Mouse (Mus musculus) spleen, adult 2 months (tissue): ENCODE measurements around the gene Serinc1.

ENCODE experiments used
- CTCF ChIP-seq: fragments of 200-500 bp; IDR thresholded peaks from 2 replicates; pipeline ENCODE4 v1.5.1; 2011; ENCODE audit warnings: mild to moderate bottlenecking, inconsistent platforms; ENCODE audit not compliant: insufficient read depth, insufficient read length, insufficient replicate concordance; ENCODE audit errors: extremely low read depth
- POLR2A ChIP-seq: fragments of 200-500 bp; IDR thresholded peaks from 2 replicates; pipeline ENCODE4 v1.6.1; 2011; ENCODE audit warnings: low read depth, low read length, inconsistent platforms

DNA sequence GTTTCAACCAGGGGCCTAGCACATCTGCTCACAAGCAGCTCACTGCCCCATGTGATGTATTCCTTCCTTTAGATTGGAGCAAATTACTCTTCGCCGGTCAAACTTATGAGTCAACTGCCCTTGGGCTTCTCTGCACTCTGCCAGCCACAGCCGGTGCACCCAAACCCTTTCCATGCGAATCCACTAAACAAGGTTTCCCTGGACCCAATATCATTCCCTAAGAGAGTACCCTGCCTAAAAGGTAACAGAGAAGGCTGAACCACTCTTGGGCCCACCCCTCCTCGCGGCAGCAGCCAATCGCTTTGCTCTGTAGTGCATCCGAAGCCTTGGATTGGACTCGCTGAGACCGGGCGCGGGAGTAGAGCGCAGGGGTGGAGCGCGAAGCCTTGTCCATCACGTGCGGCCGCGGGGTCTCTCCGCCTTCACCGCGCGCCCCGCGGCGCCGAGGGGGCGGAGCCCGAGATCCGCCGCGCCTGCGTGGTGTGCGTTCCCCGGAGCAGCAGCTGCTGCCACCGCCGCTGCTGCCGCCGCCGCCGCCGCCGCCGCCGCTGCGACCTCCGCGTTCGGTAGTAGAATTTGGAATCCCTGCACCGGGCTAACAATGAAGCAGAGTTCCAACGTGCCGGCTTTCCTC, 46.3 kb downstream of the Serinc1 start, which contains the start of gene Hsf2:
- no peak for TF ChIP-seq CTCF
- TF ChIP-seq POLR2A = no peak
